Mouse (Mus musculus) heart, embryonic 13.5 days (tissue): Measurements from ENCODE around the gene Cyp17a1. TPM values are rescaled to one million over a fixed set of nuclear protein-coding genes. Genes with fewer than 3 reads are reported as not detected.

Source experiments
- ATAC-seq: fragments of 200-750 bp; cut with Nextera tagmentation; 2 replicates; pipeline ENCODE4 v1.8.0; 2017; ENCODE audit warnings: moderate TSS enrichment; ENCODE audit not compliant: insufficient number of reproducible peaks, low FRiP score, low TSS enrichment; ENCODE audit errors: extremely low read depth
- H3K27ac ChIP-seq: fragments of 300-500 bp; sonication (generic); replicated peaks from 2 replicates; pipeline ENCODE4 v1.5.1; 2015; ENCODE audit warnings: moderate library complexity, mild to moderate bottlenecking, inconsistent platforms
- H3K27me3 ChIP-seq: fragments of 300-500 bp; sonication (generic); replicated peaks from 2 replicates; pipeline ENCODE4 v1.6.1; 2015; ENCODE audit warnings: mild to moderate bottlenecking, inconsistent platforms
- H3K36me3 ChIP-seq: fragments of 300-500 bp; sonication (generic); 2 replicates; pipeline ENCODE4 v1.6.1; 2015; ENCODE audit warnings: mild to moderate bottlenecking, inconsistent platforms
- H3K4me1 ChIP-seq: fragments of 300-500 bp; sonication (generic); 2 replicates; pipeline ENCODE4 v1.6.1; 2015; ENCODE audit warnings: inconsistent platforms
- H3K4me2 ChIP-seq: fragments of 300-500 bp; sonication (generic); 2 replicates; pipeline ENCODE4 v1.6.1; 2015; ENCODE audit warnings: inconsistent platforms, mild to moderate bottlenecking, moderate library complexity
- H3K4me3 ChIP-seq: fragments of 300-500 bp; sonication (generic); 2 replicates; pipeline ENCODE4 v1.5.1; 2015; ENCODE audit warnings: moderate library complexity, mild to moderate bottlenecking, inconsistent platforms
- H3K9ac ChIP-seq: fragments of 300-500 bp; sonication (generic); 2 replicates; pipeline ENCODE4 v1.6.1; 2015; ENCODE audit warnings: inconsistent platforms, mild to moderate bottlenecking, moderate library complexity
- H3K9me3 ChIP-seq: fragments of 300-500 bp; sonication (generic); 2 replicates; pipeline ENCODE4 v1.6.1; 2016; ENCODE audit warnings: inconsistent platforms
- WGBS: fragments of 180-500 bp; shearing (Covaris S2); methylation state at CpG from one replicate; pipeline ENCODE4 v1.1.7; 2015; ENCODE audit warnings: mixed read lengths; 5-methylcytosine and 5-hydroxymethylcytosine counted together
- polyA plus RNA-seq: library from polyadenylated mRNA; unstranded; fragments of >200 nt; fragmentation: Nextera tagmentation; extraction: Ambion mirVana; gene quantifications from 2 replicates; pipeline ENCODE4 v1.2.1, GENCODE M21; 2015

The Cyp17a1 gene
- polyA plus RNA-seq, 1 experiment from 2014 or later = 1.6 TPM

GRCm38 (mm10) chr19:46653616-46654235 is 19.2 kb downstream of the Cyp17a1 start:
- peaks cover 87% of the 10 kb centered on the region for H3K36me3 ChIP-seq
- no peak overlapping the region for H3K4me2 ChIP-seq
- no peaks in the 10 kb centered on the region for H3K27me3 ChIP-seq
- 93% methylated on average over 14 of the region's 14 CpGs for WGBS
- H3K9me3 ChIP-seq = no peaks in the 10 kb centered on the region
- H3K27ac ChIP-seq = no peak overlapping the region
- no peak overlapping the region for H3K9ac ChIP-seq
- H3K4me1 ChIP-seq = peaks cover 24% of the 10 kb centered on the region
- H3K4me3 ChIP-seq = no peak overlapping the region
- ATAC-seq = no peak

- H3K36me3 ChIP-seq = peaks cover 90% of the 10 kb centered on the region
- no peak for ATAC-seq
- no peak overlapping the region for H3K9ac ChIP-seq
- no peak overlapping the region for H3K4me3 ChIP-seq
- no peaks in the 10 kb centered on the region for H3K27me3 ChIP-seq
- peaks cover 20% of the 10 kb centered on the region for H3K4me1 ChIP-seq
- H3K27ac ChIP-seq = no peak overlapping the region
- no peak overlapping the region for H3K4me2 ChIP-seq
- no peaks in the 10 kb centered on the region for H3K9me3 ChIP-seq
- 40% methylated on average over 5 of the region's 5 CpGs for WGBS
Observed at GRCm38 (mm10) chr19:46653188-46653587, 19.8 kb downstream of the Cyp17a1 start.

DNA sequence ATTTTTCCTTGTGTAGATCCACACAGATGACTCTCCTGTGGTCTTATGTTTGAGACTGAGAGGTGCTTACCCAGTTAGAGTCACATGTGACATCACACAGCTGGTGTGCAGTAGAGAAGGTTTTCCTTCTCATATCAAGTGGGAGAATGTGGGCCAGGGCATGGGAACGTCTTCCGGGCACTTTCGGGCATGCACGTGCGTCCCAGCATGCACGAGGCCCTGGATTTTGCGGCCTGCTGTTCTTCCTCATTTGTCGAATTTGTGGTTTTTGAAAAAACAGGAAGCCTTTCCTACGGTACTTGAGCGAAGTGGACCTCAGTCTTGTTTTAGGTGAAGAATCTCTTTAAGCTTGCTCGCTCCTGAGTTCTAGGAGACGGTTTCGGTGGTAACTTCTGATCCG is 24.4 kb downstream of the Cyp17a1 start:
- peaks cover 70% of the 10 kb centered on the region for H3K36me3 ChIP-seq
- no peak overlapping the region for H3K9ac ChIP-seq
- peaks cover 51% of the 10 kb centered on the region for H3K4me1 ChIP-seq
- no peak overlapping the region for H3K4me3 ChIP-seq
- no peaks in the 10 kb centered on the region for H3K27me3 ChIP-seq
- no peak overlapping the region for H3K27ac ChIP-seq
- 91% methylated on average over 14 of the region's 14 CpGs for WGBS
- ATAC-seq = no peak
- H3K9me3 ChIP-seq = no peaks in the 10 kb centered on the region
- no peak overlapping the region for H3K4me2 ChIP-seq

- Histone ChIP-seq H3K4me1 (peaks cover 53% of the 10 kb centered on the region), H3K4me3 (no peak overlapping the region), H3K9me3 (no peaks in the 10 kb centered on the region), H3K27me3 (no peaks in the 10 kb centered on the region), H3K9ac (no peak overlapping the region), H3K36me3 (peaks cover 63% of the 10 kb centered on the region), H3K4me2 (no peak overlapping the region), H3K27ac (no peak overlapping the region)
- 77% methylated on average over 8 of the region's 8 CpGs for WGBS
- no peak for ATAC-seq
Observed at GRCm38 (mm10) chr19:46647850-46648249, 25.1 kb downstream of the Cyp17a1 start.

GRCm38 (mm10) chr19:46647254-46647653 is 25.7 kb downstream of the Cyp17a1 start:
- no peak overlapping the region for H3K4me3 ChIP-seq
- no peak overlapping the region for H3K4me2 ChIP-seq
- no peaks in the 10 kb centered on the region for H3K9me3 ChIP-seq
- peaks cover 58% of the 10 kb centered on the region for H3K36me3 ChIP-seq
- WGBS = 63% methylated on average over 3 of the region's 3 CpGs
- H3K27ac ChIP-seq = no peak overlapping the region
- H3K9ac ChIP-seq = no peak overlapping the region
- peaks cover 59% of the 10 kb centered on the region for H3K4me1 ChIP-seq
- H3K27me3 ChIP-seq = no peaks in the 10 kb centered on the region
- no peak for ATAC-seq

DNA sequence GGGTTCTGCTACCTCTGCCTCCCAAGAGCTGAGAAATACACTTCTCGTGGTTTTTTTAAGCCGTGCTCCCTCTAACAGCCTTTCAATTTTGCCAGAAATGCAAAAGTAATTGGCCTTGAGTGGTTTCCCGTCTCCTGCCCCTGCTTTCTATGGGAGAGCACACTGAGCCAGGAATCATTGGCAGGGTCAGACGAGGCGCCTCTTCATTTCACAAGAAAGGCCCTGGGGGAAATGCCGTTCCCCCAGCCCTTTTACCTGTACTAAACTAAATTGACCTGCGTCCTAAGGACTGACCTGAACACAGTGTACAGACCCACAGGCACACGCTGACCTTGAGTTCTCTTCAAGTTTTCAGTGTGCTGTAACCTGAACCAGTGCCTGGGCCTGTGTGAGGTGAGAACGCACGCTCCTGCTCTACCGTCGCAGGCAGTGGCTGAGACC is 26.9 kb downstream of the Cyp17a1 start:
- Histone ChIP-seq H3K27me3 (no peaks in the 10 kb centered on the region), H3K36me3 (peaks cover 50% of the 10 kb centered on the region), H3K4me3 (no peak overlapping the region), H3K9me3 (no peaks in the 10 kb centered on the region), H3K4me1 (peaks cover 71% of the 10 kb centered on the region), H3K27ac (peak overlapping the region; percentile 95), H3K9ac (peak overlapping the region; percentile 64), H3K4me2 (no peak overlapping the region; the same call in 1 of the 2 replicates)
- WGBS = 81% methylated on average over 12 of the region's 12 CpGs
- ATAC-seq = no peak

- no peaks in the 10 kb centered on the region for H3K27me3 ChIP-seq
- H3K9ac ChIP-seq = peak overlapping the region; percentile 64
- H3K36me3 ChIP-seq = peaks cover 50% of the 10 kb centered on the region
- H3K4me1 ChIP-seq = peaks cover 81% of the 10 kb centered on the region
- 0 out of 2 replicates have a peak overlapping the region, but pooled peaks have one; percentile 5 for H3K4me3 ChIP-seq
- H3K9me3 ChIP-seq = no peaks in the 10 kb centered on the region
- H3K4me2 ChIP-seq = peak overlapping the region; percentile 54
- H3K27ac ChIP-seq = peak overlapping the region; percentile 95
- WGBS = 11% methylated on average over 12 of the region's 12 CpGs
- peak; percentile 45 for ATAC-seq
Observed at GRCm38 (mm10) chr19:46644793-46645602, 28.0 kb downstream of the Cyp17a1 start.

GRCm38 (mm10) chr19:46644343-46644792 is 28.6 kb downstream of the Cyp17a1 start:
- peaks cover 46% of the 10 kb centered on the region for H3K36me3 ChIP-seq
- ATAC-seq = 0 out of 2 replicates have a peak, but pooled peaks have one; percentile 2
- no peak overlapping the region for H3K4me3 ChIP-seq
- H3K9ac ChIP-seq = peak overlapping the region; percentile 62
- H3K9me3 ChIP-seq = no peaks in the 10 kb centered on the region
- peak overlapping the region; percentile 95 for H3K27ac ChIP-seq
- H3K4me2 ChIP-seq = peak overlapping the region; percentile 54
- 50% methylated on average over 10 of the region's 10 CpGs for whole genome bisulfite sequencing
- H3K4me1 ChIP-seq = peaks cover 87% of the 10 kb centered on the region
- H3K27me3 ChIP-seq = no peaks in the 10 kb centered on the region

- 46% methylated on average over 5 of the region's 5 CpGs for WGBS
- Histone ChIP-seq H3K4me3 (no peak overlapping the region), H3K4me2 (peak overlapping the region; percentile 54), H3K36me3 (peaks cover 46% of the 10 kb centered on the region), H3K27me3 (no peaks in the 10 kb centered on the region), H3K9ac (peak overlapping the region; percentile 63), H3K27ac (peak overlapping the region; percentile 95), H3K9me3 (no peaks in the 10 kb centered on the region), H3K4me1 (peaks cover 97% of the 10 kb centered on the region)
- no peak for ATAC-seq
Observed at GRCm38 (mm10) chr19:46643236-46643635, 29.7 kb downstream of the Cyp17a1 start.

DNA sequence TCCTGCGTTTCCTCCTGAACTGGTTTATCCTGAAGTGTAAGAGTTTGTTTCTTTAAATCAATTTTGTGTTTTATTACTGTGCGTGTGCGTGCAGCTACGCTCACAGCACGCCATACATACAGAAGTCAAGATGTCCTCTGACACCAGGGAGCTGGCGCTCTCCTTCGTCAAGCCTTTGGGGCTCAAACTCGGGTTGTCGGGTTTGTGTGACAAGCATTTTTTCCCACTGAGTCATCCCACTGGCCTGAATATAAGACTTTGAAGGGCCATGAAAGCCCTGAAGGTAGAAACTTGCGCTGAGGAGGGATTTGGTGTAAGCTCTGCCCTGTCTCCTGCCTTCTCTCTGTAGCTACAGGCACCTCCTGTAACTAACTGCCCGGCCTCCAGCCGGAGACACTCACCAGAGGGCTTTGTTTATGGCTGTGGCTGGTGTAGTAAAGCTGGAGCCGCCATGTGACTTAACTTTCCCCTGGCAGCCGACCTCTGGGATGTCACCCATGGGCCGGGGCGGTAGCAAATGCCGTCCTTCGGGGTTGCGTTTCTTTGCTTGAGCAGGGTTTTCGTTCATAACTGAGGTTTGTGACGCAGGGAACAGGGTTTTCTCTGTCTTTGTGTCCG is 30.7 kb downstream of the Cyp17a1 start:
- WGBS = 50% methylated on average over 22 of the region's 22 CpGs
- Histone ChIP-seq H3K4me2 (peak overlapping the region; percentile 50), H3K27me3 (no peaks in the 10 kb centered on the region), H3K36me3 (peaks cover 46% of the 10 kb centered on the region), H3K9ac (peak overlapping the region; percentile 63), H3K9me3 (no peaks in the 10 kb centered on the region), H3K27ac (peak overlapping the region; percentile 95), H3K4me1 (peaks cover 96% of the 10 kb centered on the region), H3K4me3 (no peak overlapping the region)
- ATAC-seq = no peak

DNA sequence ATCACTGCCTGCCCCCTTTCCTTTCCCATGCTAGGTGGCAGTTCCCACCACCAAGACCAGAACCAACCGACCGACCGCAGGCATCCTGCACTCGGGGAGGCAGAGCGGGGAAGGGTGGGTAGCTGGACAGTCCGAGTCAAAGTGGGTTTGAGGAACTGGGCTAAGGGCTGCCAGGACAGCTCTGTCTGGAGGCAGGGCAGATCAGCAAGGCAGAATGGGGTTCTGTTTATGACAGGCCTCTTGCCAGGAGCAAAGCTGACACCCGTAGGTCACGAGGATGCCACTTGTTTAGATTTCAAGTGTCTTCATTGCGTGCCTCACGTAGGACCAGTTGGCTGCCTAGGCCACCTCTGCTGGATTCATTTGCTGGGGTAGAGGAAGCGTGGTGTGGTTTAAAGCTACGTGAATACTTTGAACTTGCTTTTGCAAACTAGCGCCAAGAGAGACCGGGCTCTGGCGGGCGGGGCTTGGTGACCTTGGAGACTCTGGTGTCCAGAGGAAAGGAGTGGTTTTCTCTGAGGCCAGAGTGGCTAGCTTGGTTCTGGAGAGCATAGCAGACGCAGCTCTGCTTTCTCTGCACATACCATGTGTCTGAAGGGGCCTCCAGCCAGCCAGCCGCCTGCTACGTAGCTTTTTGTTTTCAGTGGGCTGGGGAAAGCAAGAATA is 31.4 kb downstream of the Cyp17a1 start:
- Histone ChIP-seq H3K36me3 (peaks cover 43% of the 10 kb centered on the region), H3K9ac (peak overlapping the region; percentile 63), H3K27ac (peak overlapping the region; percentile 95), H3K4me2 (peak overlapping the region; percentile 50), H3K9me3 (no peaks in the 10 kb centered on the region), H3K27me3 (no peaks in the 10 kb centered on the region), H3K4me3 (no peak overlapping the region), H3K4me1 (peaks cover 96% of the 10 kb centered on the region)
- 36% methylated on average over 19 of the region's 19 CpGs for WGBS
- ATAC-seq = 0 out of 2 replicates have a peak, but pooled peaks have one; percentile 17
